In the genomic region with DNA sequence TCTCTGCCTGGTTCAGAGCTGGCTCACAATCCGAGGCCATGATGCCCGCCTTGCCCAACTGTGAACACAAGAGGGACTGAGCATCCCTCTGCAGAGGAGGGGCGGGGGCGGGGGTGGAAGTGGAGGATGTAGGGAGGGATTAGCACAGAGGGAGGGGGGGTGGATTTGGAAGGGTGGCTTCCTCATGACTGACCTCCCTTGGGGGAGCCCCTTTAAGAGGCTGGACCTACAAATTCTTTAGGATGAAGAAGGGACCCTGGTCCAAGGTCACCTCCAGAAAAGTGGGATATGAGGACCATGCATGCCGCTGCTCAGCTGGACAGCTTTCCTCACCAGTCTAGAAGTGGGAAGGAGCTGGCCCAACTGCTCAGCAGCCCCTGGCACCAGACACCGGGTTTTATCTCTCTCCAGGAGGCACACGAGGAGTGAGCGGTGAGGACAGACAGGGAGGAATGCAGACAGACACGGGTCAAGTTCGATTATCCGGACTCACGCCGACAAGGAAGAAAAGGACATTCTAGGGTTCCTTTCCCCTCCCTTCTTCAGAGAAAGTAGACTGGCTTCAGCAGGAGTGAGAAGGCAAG, we compare ENCODE assay signal across 8 mouse cellular contexts. TPM values are rescaled to one million over a fixed set of nuclear protein-coding genes. Genes with fewer than 3 reads are reported as not detected.
DNase-seq lines count a peak whose midpoint lies in the region; ATAC-seq lines count a peak whose summit lies in the region.

No protein-coding gene starts in this region.

- DNase-seq in cerebellum, adult 11 months, result peak; percentile 65
- DNase-seq in cerebellum, postnatal 4 days (ENCODE audit: low spot score in 2 of 2), result no peak
- peak; percentile 38 for DNase-seq in retina, adult 2 months (ENCODE audit: low read depth, low spot score)
- DNase-seq in retina, embryonic 14.5 days (ENCODE audit: low spot score), result no peak
- DNase-seq in liver, embryonic 13.5 days, result no peak
- DNase-seq in testis, postnatal 10 days (ENCODE audit: low spot score), result peak; percentile 48
- DNase-seq in B cell, adult 2 months, result no peak

- H3K27ac ChIP-seq in forebrain, embryonic 16.5 days (ENCODE audit: low read length), result no peak overlapping the region
- H3K27ac ChIP-seq in liver, embryonic 13.5 days, result no peak overlapping the region

- H3K4me3 ChIP-seq in forebrain, embryonic 16.5 days (replicated peaks; ENCODE audit: low read length), result peak overlapping the region; percentile 80
- H3K4me3 ChIP-seq in liver, embryonic 13.5 days (replicated peaks), result peak overlapping the region; percentile 80

- H3K9ac ChIP-seq in forebrain, embryonic 16.5 days (replicated peaks; ENCODE audit: low read depth, low read length), result peak overlapping the region; percentile 90
- H3K9ac ChIP-seq in liver, embryonic 13.5 days, result peak overlapping the region; percentile 87

- H3K9me3 ChIP-seq in forebrain, embryonic 16.5 days (ENCODE audit: control insufficient read depth, low read length), result no peaks in the 10 kb centered on the region
- no peaks in the 10 kb centered on the region for H3K9me3 ChIP-seq in liver, embryonic 13.5 days (replicated peaks)

- H3K27me3 ChIP-seq in forebrain, embryonic 16.5 days (replicated peaks; ENCODE audit: control insufficient read depth, insufficient read depth, low read length), result no peaks in the 10 kb centered on the region
- no peaks in the 10 kb centered on the region for H3K27me3 ChIP-seq in liver, embryonic 13.5 days

- ATAC-seq in forebrain, embryonic 16.5 days, result no peak
- no peak for ATAC-seq in liver, embryonic 13.5 days (ENCODE audit: low read depth)

- H3K36me3 ChIP-seq in forebrain, embryonic 16.5 days (ENCODE audit: control insufficient read depth, insufficient read depth), result 0 out of 2 replicates have a peak, but pooled peaks cover 1% of the 10 kb centered on the region
- peaks cover 30% of the 10 kb centered on the region for H3K36me3 ChIP-seq in liver, embryonic 13.5 days

- 2% methylated on average over 13 of the region's 13 CpGs for WGBS in forebrain, embryonic 16.5 days
- 17% methylated on average over 13 of the region's 13 CpGs for WGBS in liver, embryonic 13.5 days (ENCODE audit: insufficient replicate concordance)

- H3K4me2 ChIP-seq in forebrain, embryonic 16.5 days (ENCODE audit: low read length), result peak overlapping the region; percentile 78
- peak overlapping the region; percentile 98 for H3K4me2 ChIP-seq in liver, embryonic 13.5 days

- H3K4me1 ChIP-seq in forebrain, embryonic 16.5 days (replicated peaks; ENCODE audit: control insufficient read depth, insufficient read depth, low read length), result peaks cover 59% of the 10 kb centered on the region
- H3K4me1 ChIP-seq in liver, embryonic 13.5 days (replicated peaks), result peaks cover 42% of the 10 kb centered on the region

RNA-seq across cellular contexts. Expression of gene Ncdn, which starts 1.1 kb away (rescaled TPM):
- 120 and 129 TPM in 2 replicates for polyA plus RNA-seq in forebrain, embryonic 16.5 days (2015; fragmentation: Nextera tagmentation; extraction: Ambion mirVana)
- 8.8 and 10.5 TPM in 2 replicates for polyA plus RNA-seq in liver, embryonic 13.5 days (2015; fragmentation: Nextera tagmentation; extraction: Ambion mirVana)

RNA-seq across cellular contexts. Expression of gene AU040320, which starts 1.2 kb away (rescaled TPM):
- polyA plus RNA-seq in forebrain, embryonic 16.5 days (2015; fragmentation: Nextera tagmentation; extraction: Ambion mirVana), result 32.8 and 35.0 TPM in 2 replicates
- polyA plus RNA-seq in liver, embryonic 13.5 days (2015; fragmentation: Nextera tagmentation; extraction: Ambion mirVana), result 6.4 and 7.6 TPM in 2 replicates

RNA-seq across cellular contexts. Expression of gene Tfap2e, which starts 16.1 kb away (rescaled TPM):
- 0.34 and 0.75 TPM in 2 replicates for polyA plus RNA-seq in forebrain, embryonic 16.5 days (2015; fragmentation: Nextera tagmentation; extraction: Ambion mirVana)
- not detected in 2 replicates for polyA plus RNA-seq in liver, embryonic 13.5 days (2015; fragmentation: Nextera tagmentation; extraction: Ambion mirVana)

Comparison
In these comparisons a context has a peak if more than half of its experiments do, and no peak if none do; other contexts are left out.
1. DNase-seq: peak in cerebellum, adult 11 months (single experiment), retina, adult 2 months (single experiment) and testis, postnatal 10 days (single experiment); none in cerebellum, postnatal 4 days (0 of 2), retina, embryonic 14.5 days (single experiment), liver, embryonic 13.5 days (single experiment) and B cell, adult 2 months (0 of 2).
2. RNA of gene Ncdn, which starts 1.1 kb away (polyA plus RNA-seq): 120 to 129 TPM in forebrain, embryonic 16.5 days; 8.8 to 10.5 TPM in liver, embryonic 13.5 days; every median in the first group is over 10 times any median in the second.